Mouse (Mus musculus): ENCODE measurements around the gene Rassf10. TPM values are rescaled to one million over a fixed set of nuclear protein-coding genes. Genes with fewer than 3 reads are reported as not detected.

The Rassf10 gene
- 0.28 and 0.30 TPM in 2 replicates for polyA plus RNA-seq (2014; fragmentation: Nextera tagmentation; extraction: Ambion mirVana)

- peak within 1 kb of the TSS; percentile 38; the same call in 1 of the 2 replicates for H3K9ac ChIP-seq (ENCODE audit: low read length)
- H3K27ac ChIP-seq (ENCODE audit: low read depth, low read length), result no peak within 1 kb of the TSS
- 2% methylated on average over 41 of the region's 41 CpGs for WGBS
- peak within 1 kb of the TSS; percentile 38 for H3K4me3 ChIP-seq (ENCODE audit: low read depth, low read length)
- H3K4me1 ChIP-seq (ENCODE audit: control insufficient read depth, insufficient read depth, low read length), result peaks cover 16% of the 10 kb centered on the region
- H3K36me3 ChIP-seq (ENCODE audit: control insufficient read depth, insufficient read depth, low read length), result no peaks in the 10 kb centered on the region
- H3K4me2 ChIP-seq, result peak within 1 kb of the TSS; percentile 62
- ATAC-seq (ENCODE audit: low FRiP score) (peak; percentile 40; the same call in 1 of the 2 replicates), DNase-seq (ENCODE audit: low spot score, missing footprints) (peak; percentile 94)
- H3K27me3 ChIP-seq (ENCODE audit: control insufficient read depth, insufficient read depth, low read length), result peaks cover 43% of the 10 kb centered on the region
- H3K9me3 ChIP-seq (ENCODE audit: control insufficient read depth, low read length), result no peaks in the 10 kb centered on the region
Measured at GRCm38 (mm10) chr7:112953777-112954291, at the start of gene Rassf10. Gene Rassf10 (plus strand): TSS chr7:112953962.

GRCm38 (mm10) chr7:112906848-112907247, 46.9 kb upstream of the Rassf10 start:
- H3K4me2 ChIP-seq, result no peak overlapping the region
- WGBS, result 82% methylated on average over 5 of the region's 5 CpGs
- H3K9ac ChIP-seq (ENCODE audit: low read length), result no peak overlapping the region
- no peaks in the 10 kb centered on the region for H3K4me1 ChIP-seq (ENCODE audit: control insufficient read depth, insufficient read depth, low read length)
- no peaks in the 10 kb centered on the region for H3K9me3 ChIP-seq (ENCODE audit: control insufficient read depth, low read length)
- H3K4me3 ChIP-seq (ENCODE audit: low read depth, low read length), result no peak overlapping the region
- no peaks in the 10 kb centered on the region for H3K27me3 ChIP-seq (ENCODE audit: control insufficient read depth, insufficient read depth, low read length)
- no peak for ATAC-seq (ENCODE audit: low FRiP score)
- no peak for DNase-seq (ENCODE audit: low spot score, missing footprints)
- no peaks in the 10 kb centered on the region for H3K36me3 ChIP-seq (ENCODE audit: control insufficient read depth, insufficient read depth, low read length)
- no peak overlapping the region for H3K27ac ChIP-seq (ENCODE audit: low read depth, low read length)

GRCm38 (mm10) chr7:112907468-112907867, 46.3 kb upstream of the Rassf10 start:
- Histone ChIP-seq H3K4me2 (no peak overlapping the region), H3K9ac (ENCODE audit: low read length) (no peak overlapping the region), H3K9me3 (ENCODE audit: control insufficient read depth, low read length) (no peaks in the 10 kb centered on the region), H3K36me3 (ENCODE audit: control insufficient read depth, insufficient read depth, low read length) (no peaks in the 10 kb centered on the region), H3K27me3 (ENCODE audit: control insufficient read depth, insufficient read depth, low read length) (no peaks in the 10 kb centered on the region), H3K27ac (ENCODE audit: low read depth, low read length) (no peak overlapping the region), H3K4me3 (ENCODE audit: low read depth, low read length) (no peak overlapping the region), H3K4me1 (ENCODE audit: control insufficient read depth, insufficient read depth, low read length) (no peaks in the 10 kb centered on the region)
- ATAC-seq (ENCODE audit: low FRiP score) (no peak), DNase-seq (ENCODE audit: low spot score, missing footprints) (no peak)
- 79% methylated on average over 2 of the region's 2 CpGs for WGBS

GRCm38 (mm10) chr7:112909164-112909563, 44.6 kb upstream of the Rassf10 start:
- no peak for ATAC-seq (ENCODE audit: low FRiP score)
- Histone ChIP-seq H3K27me3 (ENCODE audit: control insufficient read depth, insufficient read depth, low read length) (no peaks in the 10 kb centered on the region), H3K36me3 (ENCODE audit: control insufficient read depth, insufficient read depth, low read length) (no peaks in the 10 kb centered on the region), H3K4me3 (ENCODE audit: low read depth, low read length) (no peak overlapping the region), H3K9ac (ENCODE audit: low read length) (no peak overlapping the region), H3K4me1 (ENCODE audit: control insufficient read depth, insufficient read depth, low read length) (no peaks in the 10 kb centered on the region), H3K27ac (ENCODE audit: low read depth, low read length) (no peak overlapping the region), H3K4me2 (no peak overlapping the region), H3K9me3 (ENCODE audit: control insufficient read depth, low read length) (no peaks in the 10 kb centered on the region)
- 85% methylated on average over 10 of the region's 10 CpGs for WGBS
- DNase-seq (ENCODE audit: low spot score, missing footprints), result no peak

- no peaks in the 10 kb centered on the region for H3K27me3 ChIP-seq (ENCODE audit: control insufficient read depth, insufficient read depth, low read length)
- DNase-seq (ENCODE audit: low spot score, missing footprints) (no peak), ATAC-seq (ENCODE audit: low FRiP score) (no peak)
- H3K9me3 ChIP-seq (ENCODE audit: control insufficient read depth, low read length), result no peaks in the 10 kb centered on the region
- H3K9ac ChIP-seq (ENCODE audit: low read length), result no peak overlapping the region
- no peak overlapping the region for H3K27ac ChIP-seq (ENCODE audit: low read depth, low read length)
- no peak overlapping the region for H3K4me2 ChIP-seq
- H3K36me3 ChIP-seq (ENCODE audit: control insufficient read depth, insufficient read depth, low read length), result no peaks in the 10 kb centered on the region
- WGBS, result 81% methylated on average over 3 of the region's 3 CpGs
- H3K4me1 ChIP-seq (ENCODE audit: control insufficient read depth, insufficient read depth, low read length), result peaks cover 9% of the 10 kb centered on the region
- no peak overlapping the region for H3K4me3 ChIP-seq (ENCODE audit: low read depth, low read length)
Measured at GRCm38 (mm10) chr7:112912969-112913368, 40.8 kb upstream of the Rassf10 start.

GRCm38 (mm10) chr7:112915571-112915970, 38.2 kb upstream of the Rassf10 start:
- 83% methylated on average over 4 of the region's 4 CpGs for WGBS
- H3K9me3 ChIP-seq (ENCODE audit: control insufficient read depth, low read length), result no peaks in the 10 kb centered on the region
- no peaks in the 10 kb centered on the region for H3K27me3 ChIP-seq (ENCODE audit: control insufficient read depth, insufficient read depth, low read length)
- no peak for DNase-seq (ENCODE audit: low spot score, missing footprints)
- no peaks in the 10 kb centered on the region for H3K36me3 ChIP-seq (ENCODE audit: control insufficient read depth, insufficient read depth, low read length)
- no peak overlapping the region for H3K9ac ChIP-seq (ENCODE audit: low read length)
- no peak overlapping the region for H3K27ac ChIP-seq (ENCODE audit: low read depth, low read length)
- H3K4me3 ChIP-seq (ENCODE audit: low read depth, low read length), result no peak overlapping the region
- H3K4me2 ChIP-seq, result no peak overlapping the region
- no peak for ATAC-seq (ENCODE audit: low FRiP score)
- peaks cover 15% of the 10 kb centered on the region for H3K4me1 ChIP-seq (ENCODE audit: control insufficient read depth, insufficient read depth, low read length)

GRCm38 (mm10) chr7:112917613-112918278, 36.0 kb upstream of the Rassf10 start:
- ATAC-seq (ENCODE audit: low FRiP score), result no peak
- H3K9ac ChIP-seq (ENCODE audit: low read length), result no peak overlapping the region
- H3K9me3 ChIP-seq (ENCODE audit: control insufficient read depth, low read length), result no peaks in the 10 kb centered on the region
- H3K4me2 ChIP-seq, result no peak overlapping the region
- 65% methylated on average over 10 of the region's 10 CpGs for whole genome bisulfite sequencing
- H3K4me3 ChIP-seq (ENCODE audit: low read depth, low read length), result no peak overlapping the region
- H3K27me3 ChIP-seq (ENCODE audit: control insufficient read depth, insufficient read depth, low read length), result no peaks in the 10 kb centered on the region
- H3K27ac ChIP-seq (ENCODE audit: low read depth, low read length), result no peak overlapping the region
- DNase-seq (ENCODE audit: low spot score, missing footprints), result no peak
- no peaks in the 10 kb centered on the region for H3K36me3 ChIP-seq (ENCODE audit: control insufficient read depth, insufficient read depth, low read length)
- H3K4me1 ChIP-seq (ENCODE audit: control insufficient read depth, insufficient read depth, low read length), result peaks cover 16% of the 10 kb centered on the region

GRCm38 (mm10) chr7:112918279-112918991, 35.3 kb upstream of the Rassf10 start:
- no peak overlapping the region for H3K9ac ChIP-seq (ENCODE audit: low read length)
- 61% methylated on average over 22 of the region's 22 CpGs for WGBS
- DNase-seq (ENCODE audit: low spot score, missing footprints) (no peak), ATAC-seq (ENCODE audit: low FRiP score) (peak; percentile 56; the same call in 1 of the 2 replicates)
- peaks cover 19% of the 10 kb centered on the region for H3K4me1 ChIP-seq (ENCODE audit: control insufficient read depth, insufficient read depth, low read length)
- H3K36me3 ChIP-seq (ENCODE audit: control insufficient read depth, insufficient read depth, low read length), result no peaks in the 10 kb centered on the region
- no peaks in the 10 kb centered on the region for H3K27me3 ChIP-seq (ENCODE audit: control insufficient read depth, insufficient read depth, low read length)
- H3K9me3 ChIP-seq (ENCODE audit: control insufficient read depth, low read length), result no peaks in the 10 kb centered on the region
- H3K4me2 ChIP-seq, result no peak overlapping the region
- no peak overlapping the region for H3K27ac ChIP-seq (ENCODE audit: low read depth, low read length)
- no peak overlapping the region for H3K4me3 ChIP-seq (ENCODE audit: low read depth, low read length)

- H3K4me1 ChIP-seq (ENCODE audit: control insufficient read depth, insufficient read depth, low read length), result peaks cover 19% of the 10 kb centered on the region
- DNase-seq (ENCODE audit: low spot score, missing footprints), result no peak
- no peak overlapping the region for H3K27ac ChIP-seq (ENCODE audit: low read depth, low read length)
- H3K4me2 ChIP-seq, result no peak overlapping the region
- no peaks in the 10 kb centered on the region for H3K36me3 ChIP-seq (ENCODE audit: control insufficient read depth, insufficient read depth, low read length)
- H3K9ac ChIP-seq (ENCODE audit: low read length), result no peak overlapping the region
- no peak overlapping the region for H3K4me3 ChIP-seq (ENCODE audit: low read depth, low read length)
- no peaks in the 10 kb centered on the region for H3K27me3 ChIP-seq (ENCODE audit: control insufficient read depth, insufficient read depth, low read length)
- ATAC-seq (ENCODE audit: low FRiP score), result no peak
- no peaks in the 10 kb centered on the region for H3K9me3 ChIP-seq (ENCODE audit: control insufficient read depth, low read length)
- 2% methylated on average over 4 of the region's 4 CpGs for WGBS
Measured at GRCm38 (mm10) chr7:112919845-112920244, 33.9 kb upstream of the Rassf10 start.
